Mouse (Mus musculus) kidney, embryonic 15.5 days (tissue): ENCODE data around the gene Mrpl20. TPM values are rescaled to one million over a fixed set of nuclear protein-coding genes. Genes with fewer than 3 reads are reported as not detected.
A peak's percentile ranks its signal among the peaks of the same experiment; 100 is the strongest.

Experiments
- ATAC-seq: fragments of 200-750 bp; cut with Nextera tagmentation; replicated peaks from 2 replicates; pipeline ENCODE4 v1.8.0; 2017; ENCODE audit warnings: moderate TSS enrichment; ENCODE audit not compliant: low FRiP score
- H3K27ac ChIP-seq: fragments of 300-500 bp; sonication (generic); 2 replicates; pipeline ENCODE4 v1.5.1; 2015; ENCODE audit warnings: mild to moderate bottlenecking, inconsistent platforms
- H3K27me3 ChIP-seq: fragments of 300-500 bp; sonication (generic); 2 replicates; pipeline ENCODE4 v1.6.1; 2015; ENCODE audit warnings: inconsistent platforms
- H3K36me3 ChIP-seq: fragments of 300-500 bp; sonication (generic); 2 replicates; pipeline ENCODE4 v1.6.1; 2015; ENCODE audit warnings: inconsistent platforms
- H3K4me1 ChIP-seq: fragments of 300-500 bp; sonication (generic); 2 replicates; pipeline ENCODE4 v1.6.1; 2015; ENCODE audit warnings: inconsistent platforms
- H3K4me2 ChIP-seq: fragments of 300-500 bp; sonication (generic); 2 replicates; pipeline ENCODE4 v1.6.1; 2015; ENCODE audit warnings: moderate library complexity, mild to moderate bottlenecking, inconsistent platforms
- H3K4me3 ChIP-seq: fragments of 300-500 bp; sonication (generic); replicated peaks from 2 replicates; pipeline ENCODE4 v1.5.1; 2015; ENCODE audit warnings: mild to moderate bottlenecking, inconsistent platforms
- H3K9ac ChIP-seq: fragments of 300-500 bp; sonication (generic); 2 replicates; pipeline ENCODE4 v1.6.1; 2015; ENCODE audit warnings: mild to moderate bottlenecking, inconsistent platforms
- H3K9me3 ChIP-seq: fragments of 300-500 bp; sonication (generic); replicated peaks from 2 replicates; pipeline ENCODE4 v1.6.1; 2016; ENCODE audit warnings: inconsistent platforms
- WGBS: fragments of 180-500 bp; shearing (Covaris S2); methylation state at CpG from one replicate; pipeline ENCODE4 v1.1.7; 2015; ENCODE audit warnings: mixed read lengths; 5-methylcytosine and 5-hydroxymethylcytosine counted together
- polyA plus RNA-seq: library from polyadenylated mRNA; unstranded; fragments of >200 nt; fragmentation: Nextera tagmentation; extraction: Ambion mirVana; gene quantifications from 2 replicates; pipeline ENCODE4 v1.2.1, GENCODE M21; 2015

The Mrpl20 gene
- polyA plus RNA-seq, 1 experiment from 2014 or later: 217 TPM

GRCm38 (mm10) chr4:155773335-155774078 is 29.2 kb upstream of the Mrpl20 start:
- H3K27ac ChIP-seq: no peak overlapping the region
- peak overlapping the region; percentile 43 for H3K4me3 ChIP-seq
- WGBS: 44% methylated on average over 5 of the region's 5 CpGs

GRCm38 (mm10) chr4:155774280-155774754 is 28.4 kb upstream of the Mrpl20 start, which contains the start of gene Vwa1:
Vwa1 (minus strand) TSS chr4:155774698.
- 1% methylated on average over 35 of the region's 35 CpGs for WGBS
- Histone ChIP-seq H3K9me3 (no peaks in the 10 kb centered on the region), H3K4me1 (peaks cover 59% of the 10 kb centered on the region), H3K27ac (peak within 1 kb of the TSS; percentile 27; the same call in 1 of the 2 replicates), H3K9ac (peak within 1 kb of the TSS; percentile 40), H3K4me2 (peak within 1 kb of the TSS; percentile 84), H3K27me3 (peaks cover 35% of the 10 kb centered on the region), H3K36me3 (no peaks in the 10 kb centered on the region), H3K4me3 (peak within 1 kb of the TSS; percentile 43)
- peak; percentile 75 for ATAC-seq

More at GRCm38 (mm10) chr4:155773335-155774078, 29.2 kb upstream of the Mrpl20 start:
- Histone ChIP-seq H3K4me2 (peak overlapping the region; percentile 84), H3K27me3 (peaks cover 35% of the 10 kb centered on the region), H3K4me1 (peaks cover 64% of the 10 kb centered on the region), H3K9ac (peak overlapping the region; percentile 40; the same call in 1 of the 2 replicates), H3K9me3 (no peaks in the 10 kb centered on the region), H3K36me3 (no peaks in the 10 kb centered on the region)
- ATAC-seq: no peak

GRCm38 (mm10) chr4:155774971-155775740 is 27.5 kb upstream of the Mrpl20 start:
- H3K4me2 ChIP-seq: peak overlapping the region; percentile 84
- H3K27ac ChIP-seq: peak overlapping the region; percentile 27; the same call in 1 of the 2 replicates
- 51% methylated on average over 9 of the region's 9 CpGs for WGBS
- peaks cover 51% of the 10 kb centered on the region for H3K4me1 ChIP-seq
- peak overlapping the region; percentile 43; the same call in 1 of the 2 replicates for H3K4me3 ChIP-seq
- peaks cover 35% of the 10 kb centered on the region for H3K27me3 ChIP-seq
- no peaks in the 10 kb centered on the region for H3K9me3 ChIP-seq
- H3K9ac ChIP-seq: peak overlapping the region; percentile 40; the same call in 1 of the 2 replicates
- no peaks in the 10 kb centered on the region for H3K36me3 ChIP-seq
- ATAC-seq: no peak

- 82% methylated on average over 3 of the region's 3 CpGs for WGBS
- no peak overlapping the region for H3K4me3 ChIP-seq
- peaks cover 34% of the 10 kb centered on the region for H3K27me3 ChIP-seq
- no peak overlapping the region for H3K4me2 ChIP-seq
- H3K9ac ChIP-seq: no peak overlapping the region
- H3K36me3 ChIP-seq: no peaks in the 10 kb centered on the region
- 0 out of 2 replicates have a peak overlapping the region, but pooled peaks have one; percentile 27 for H3K27ac ChIP-seq
- peaks cover 47% of the 10 kb centered on the region for H3K4me1 ChIP-seq
- no peak for ATAC-seq
- H3K9me3 ChIP-seq: no peaks in the 10 kb centered on the region
Measured at GRCm38 (mm10) chr4:155775855-155776254, 26.8 kb upstream of the Mrpl20 start.

DNA sequence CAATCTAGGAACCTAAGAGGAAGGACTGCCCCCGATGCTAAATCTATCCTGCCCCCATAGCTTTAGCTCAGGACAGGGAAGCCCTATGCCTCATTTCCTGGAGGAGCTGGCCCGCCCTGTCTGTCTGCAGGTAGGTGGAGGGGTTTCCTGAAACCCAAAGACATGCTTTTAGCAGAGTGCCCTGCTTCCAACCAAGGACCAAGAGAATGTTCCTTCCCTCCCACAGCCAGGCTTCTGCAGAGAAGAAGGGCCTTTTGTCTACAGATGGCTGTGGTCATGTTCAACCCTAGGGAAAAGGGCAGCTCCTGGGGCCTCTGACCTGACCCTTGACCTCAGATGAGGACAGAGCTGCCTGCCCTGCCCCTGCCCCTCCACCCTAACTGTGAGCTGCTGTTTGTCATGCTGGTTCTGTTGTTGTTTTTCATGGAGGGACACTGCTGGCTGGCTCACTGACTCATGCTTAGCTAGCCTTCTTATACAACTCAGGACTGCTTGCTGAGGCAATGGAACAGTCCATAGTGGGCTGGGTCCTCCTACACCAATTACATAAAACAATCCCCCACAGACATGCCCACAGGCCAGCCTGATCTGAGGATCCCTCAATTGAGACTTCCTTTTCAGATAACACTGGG is 25.9 kb upstream of the Mrpl20 start:
- Histone ChIP-seq H3K36me3 (no peaks in the 10 kb centered on the region), H3K27ac (no peak overlapping the region), H3K4me1 (peaks cover 44% of the 10 kb centered on the region), H3K9me3 (no peaks in the 10 kb centered on the region), H3K4me2 (no peak overlapping the region), H3K27me3 (peaks cover 25% of the 10 kb centered on the region), H3K9ac (no peak overlapping the region), H3K4me3 (no peak overlapping the region)
- no peak for ATAC-seq
- 56% methylated on average over 2 of the region's 2 CpGs for WGBS

GRCm38 (mm10) chr4:155777816-155778215 is 24.9 kb upstream of the Mrpl20 start:
- 82% methylated on average over 2 of the region's 2 CpGs for whole genome bisulfite sequencing
- Histone ChIP-seq H3K4me2 (no peak overlapping the region), H3K9me3 (no peaks in the 10 kb centered on the region), H3K27ac (no peak overlapping the region), H3K9ac (no peak overlapping the region), H3K4me3 (no peak overlapping the region), H3K36me3 (no peaks in the 10 kb centered on the region), H3K27me3 (peaks cover 20% of the 10 kb centered on the region), H3K4me1 (peaks cover 40% of the 10 kb centered on the region)
- ATAC-seq: no peak

GRCm38 (mm10) chr4:155779498-155779897 is 23.2 kb upstream of the Mrpl20 start:
- H3K27ac ChIP-seq: no peak overlapping the region
- H3K4me1 ChIP-seq: peaks cover 40% of the 10 kb centered on the region
- no peak overlapping the region for H3K4me2 ChIP-seq
- H3K9me3 ChIP-seq: no peaks in the 10 kb centered on the region
- H3K4me3 ChIP-seq: no peak overlapping the region
- no peak overlapping the region for H3K9ac ChIP-seq
- WGBS: 84% methylated on average over 4 of the region's 4 CpGs
- no peak for ATAC-seq
- no peaks in the 10 kb centered on the region for H3K36me3 ChIP-seq
- H3K27me3 ChIP-seq: peaks cover 11% of the 10 kb centered on the region

GRCm38 (mm10) chr4:155780895-155781294 is 21.8 kb upstream of the Mrpl20 start:
- ATAC-seq: no peak
- H3K36me3 ChIP-seq: no peaks in the 10 kb centered on the region
- H3K9ac ChIP-seq: no peak overlapping the region
- H3K4me3 ChIP-seq: no peak overlapping the region
- H3K4me2 ChIP-seq: 0 out of 2 replicates have a peak overlapping the region, but pooled peaks have one; percentile 20
- peaks cover 30% of the 10 kb centered on the region for H3K4me1 ChIP-seq
- H3K27me3 ChIP-seq: no peaks in the 10 kb centered on the region; the same call in none of the 2 replicates
- WGBS: 18% methylated on average over 6 of the region's 6 CpGs
- no peaks in the 10 kb centered on the region for H3K9me3 ChIP-seq
- H3K27ac ChIP-seq: peak overlapping the region; percentile 75

GRCm38 (mm10) chr4:155783486-155784080 is 19.1 kb upstream of the Mrpl20 start:
- peak overlapping the region; percentile 70 for H3K4me3 ChIP-seq
- peak overlapping the region; percentile 92 for H3K4me2 ChIP-seq
- H3K9ac ChIP-seq: peak overlapping the region; percentile 69
- no peaks in the 10 kb centered on the region for H3K9me3 ChIP-seq
- peak; percentile 37 for ATAC-seq
- peak overlapping the region; percentile 86; the same call in 1 of the 2 replicates for H3K27ac ChIP-seq
- peaks cover 19% of the 10 kb centered on the region for H3K4me1 ChIP-seq
- 38% methylated on average over 16 of the region's 16 CpGs for WGBS
- H3K27me3 ChIP-seq: no peaks in the 10 kb centered on the region; the same call in 1 of the 2 replicates
- no peaks in the 10 kb centered on the region for H3K36me3 ChIP-seq

DNA sequence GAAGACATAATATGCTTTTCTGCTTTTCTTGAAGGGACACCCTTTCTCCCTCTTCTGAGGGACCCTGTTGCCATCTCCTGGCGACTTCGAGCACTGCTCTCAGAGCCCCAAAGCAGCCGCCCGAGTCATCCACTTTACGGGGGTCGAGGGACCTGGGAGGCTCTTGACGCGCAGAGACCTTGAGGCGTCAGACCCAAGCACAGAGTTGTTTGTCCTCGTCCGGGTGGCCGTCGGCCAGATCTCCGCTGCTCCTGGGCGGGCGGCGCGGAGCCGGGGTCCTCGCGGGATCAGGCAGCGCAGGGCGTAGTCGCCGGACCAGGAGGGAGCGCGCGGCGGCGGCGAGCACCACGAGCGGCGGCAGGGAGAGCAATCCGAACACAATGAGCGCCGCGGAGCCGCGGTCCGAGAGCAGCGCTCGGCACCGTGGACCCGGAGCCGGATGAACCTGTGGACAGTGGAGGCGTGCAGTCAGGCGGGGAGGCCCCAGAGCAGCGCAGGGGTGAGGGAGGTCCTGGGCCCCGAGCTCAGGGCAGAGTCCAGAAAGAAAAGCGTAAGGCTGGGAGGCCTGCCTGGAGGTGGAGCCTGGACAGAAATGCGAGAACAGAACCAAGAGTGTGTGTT is 18.5 kb upstream of the Mrpl20 start:
- peak overlapping the region; percentile 92 for H3K4me2 ChIP-seq
- H3K4me3 ChIP-seq: peak overlapping the region; percentile 70
- H3K9ac ChIP-seq: peak overlapping the region; percentile 69
- H3K27ac ChIP-seq: peak overlapping the region; percentile 86
- no peaks in the 10 kb centered on the region for H3K36me3 ChIP-seq
- H3K4me1 ChIP-seq: peaks cover 19% of the 10 kb centered on the region
- H3K27me3 ChIP-seq: no peaks in the 10 kb centered on the region
- WGBS: under 1% methylated on average over 52 of the region's 52 CpGs
- no peaks in the 10 kb centered on the region for H3K9me3 ChIP-seq
- peak; percentile 86 for ATAC-seq

DNA sequence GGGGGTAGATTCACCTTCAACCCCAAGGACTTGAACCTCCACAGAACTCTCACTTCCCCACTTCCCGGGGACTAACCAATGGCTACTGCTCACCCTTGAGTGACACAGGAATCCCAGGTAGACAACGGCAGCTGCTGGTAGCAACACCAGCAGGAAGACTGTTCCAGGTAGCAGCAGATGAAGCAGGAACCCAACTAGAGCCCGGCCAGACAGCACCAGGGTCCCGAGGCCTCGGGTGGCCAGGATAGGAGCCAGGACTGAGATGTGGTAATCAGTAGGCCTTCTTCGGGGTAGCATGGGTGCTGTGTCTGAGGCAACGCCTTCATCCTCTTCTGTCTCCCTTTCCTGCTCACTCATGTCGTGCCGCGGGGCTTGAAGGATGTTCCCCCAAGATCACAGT is 17.4 kb upstream of the Mrpl20 start:
- Histone ChIP-seq H3K36me3 (no peaks in the 10 kb centered on the region), H3K4me3 (no peak overlapping the region), H3K9ac (no peak overlapping the region), H3K4me1 (peaks cover 19% of the 10 kb centered on the region), H3K27ac (no peak overlapping the region), H3K4me2 (no peak overlapping the region), H3K27me3 (no peaks in the 10 kb centered on the region), H3K9me3 (no peaks in the 10 kb centered on the region)
- no peak for ATAC-seq
- WGBS: 85% methylated on average over 10 of the region's 10 CpGs
